Mouse (Mus musculus): ENCODE measurements around the gene Celf5. TPM values are rescaled to one million over a fixed set of nuclear protein-coding genes. Genes with fewer than 3 reads are reported as not detected.

Celf5 gene
- polyA plus RNA-seq, 1 experiment from 2014 or later: 0.42 TPM

- no peak for ATAC-seq (ENCODE audit: borderline replicate concordance, extremely low read depth, low FRiP score, low TSS enrichment)
Observed at GRCm38 (mm10) chr10:81485479-81486018, 3.0 kb upstream of the Celf5 start.

GRCm38 (mm10) chr10:81485060-81485449, 2.5 kb upstream of the Celf5 start:
- peaks cover 35% of the 10 kb centered on the region for H3K36me3 ChIP-seq
- H3K27ac ChIP-seq: no peak overlapping the region
- 19% methylated on average over 2 of the region's 2 CpGs for WGBS
- no peak overlapping the region for H3K4me3 ChIP-seq
- ATAC-seq (ENCODE audit: borderline replicate concordance, extremely low read depth, low FRiP score, low TSS enrichment): no peak
- H3K9ac ChIP-seq: no peak overlapping the region
- no peaks in the 10 kb centered on the region for H3K9me3 ChIP-seq
- H3K4me1 ChIP-seq: peaks cover 7% of the 10 kb centered on the region; the same call in 1 of the 2 replicates
- H3K4me2 ChIP-seq: no peak overlapping the region
- peaks cover 24% of the 10 kb centered on the region for H3K27me3 ChIP-seq

More at GRCm38 (mm10) chr10:81485479-81486018, 3.0 kb upstream of the Celf5 start:
- H3K36me3 ChIP-seq: peaks cover 40% of the 10 kb centered on the region
- no peak overlapping the region for H3K4me3 ChIP-seq
- H3K9ac ChIP-seq: no peak overlapping the region
- 60% methylated on average over 7 of the region's 7 CpGs for WGBS
- H3K9me3 ChIP-seq: no peaks in the 10 kb centered on the region
- H3K4me1 ChIP-seq: peaks cover 7% of the 10 kb centered on the region; the same call in 1 of the 2 replicates
- H3K27ac ChIP-seq: no peak overlapping the region
- no peak overlapping the region for H3K4me2 ChIP-seq
- peaks cover 19% of the 10 kb centered on the region for H3K27me3 ChIP-seq

GRCm38 (mm10) chr10:81484441-81485059, 2.0 kb upstream of the Celf5 start:
- no peak overlapping the region for H3K4me3 ChIP-seq
- ATAC-seq (ENCODE audit: borderline replicate concordance, extremely low read depth, low FRiP score, low TSS enrichment): no peak
- peaks cover 30% of the 10 kb centered on the region for H3K36me3 ChIP-seq
- 53% methylated on average over 6 of the region's 6 CpGs for WGBS
- H3K4me1 ChIP-seq: peaks cover 7% of the 10 kb centered on the region; the same call in 1 of the 2 replicates
- H3K27me3 ChIP-seq: peaks cover 26% of the 10 kb centered on the region
- H3K9me3 ChIP-seq: no peaks in the 10 kb centered on the region
- no peak overlapping the region for H3K9ac ChIP-seq
- no peak overlapping the region for H3K27ac ChIP-seq
- no peak overlapping the region for H3K4me2 ChIP-seq

- no peak for ATAC-seq (ENCODE audit: borderline replicate concordance, extremely low read depth, low FRiP score, low TSS enrichment)
- Histone ChIP-seq H3K9me3 (no peaks in the 10 kb centered on the region), H3K9ac (no peak overlapping the region), H3K27me3 (peaks cover 26% of the 10 kb centered on the region), H3K4me3 (no peak overlapping the region), H3K4me1 (peaks cover 7% of the 10 kb centered on the region; the same call in 1 of the 2 replicates), H3K27ac (no peak overlapping the region), H3K4me2 (no peak overlapping the region), H3K36me3 (peaks cover 25% of the 10 kb centered on the region)
- WGBS: 18% methylated on average over 9 of the region's 9 CpGs
Observed at GRCm38 (mm10) chr10:81483983-81484382, 1.5 kb upstream of the Celf5 start.

GRCm38 (mm10) chr10:81481605-81482532, 640 bp downstream of the Celf5 start:
- no peaks in the 10 kb centered on the region for H3K9me3 ChIP-seq
- no peak overlapping the region for H3K27ac ChIP-seq
- H3K4me3 ChIP-seq: peak overlapping the region; percentile 39
- no peak for ATAC-seq (ENCODE audit: borderline replicate concordance, extremely low read depth, low FRiP score, low TSS enrichment)
- peak overlapping the region; percentile 96 for H3K4me2 ChIP-seq
- H3K36me3 ChIP-seq: peaks cover 4% of the 10 kb centered on the region; the same call in 1 of the 2 replicates
- 2% methylated on average over 33 of the region's 35 CpGs for WGBS
- peaks cover 37% of the 10 kb centered on the region for H3K27me3 ChIP-seq
- H3K9ac ChIP-seq: peak overlapping the region; percentile 48
- H3K4me1 ChIP-seq: peaks cover 7% of the 10 kb centered on the region; the same call in 1 of the 2 replicates

- no peak overlapping the region for H3K4me3 ChIP-seq
- no peak for ATAC-seq (ENCODE audit: borderline replicate concordance, extremely low read depth, low FRiP score, low TSS enrichment)
- 77% methylated on average over 10 of the region's 10 CpGs for WGBS
Observed at GRCm38 (mm10) chr10:81474461-81474860, 8.0 kb downstream of the Celf5 start.

GRCm38 (mm10) chr10:81473003-81473451, 9.5 kb downstream of the Celf5 start:
- WGBS: 2% methylated on average over 22 of the region's 22 CpGs
- ATAC-seq (ENCODE audit: borderline replicate concordance, extremely low read depth, low FRiP score, low TSS enrichment): no peak

More at GRCm38 (mm10) chr10:81474461-81474860, 8.0 kb downstream of the Celf5 start:
- Histone ChIP-seq H3K27ac (no peak overlapping the region), H3K4me2 (no peak overlapping the region), H3K4me1 (no peaks in the 10 kb centered on the region), H3K36me3 (no peaks in the 10 kb centered on the region), H3K9me3 (no peaks in the 10 kb centered on the region), H3K27me3 (peaks cover 72% of the 10 kb centered on the region), H3K9ac (no peak overlapping the region)

GRCm38 (mm10) chr10:81472403-81473002, 10.0 kb downstream of the Celf5 start:
- peaks cover 82% of the 10 kb centered on the region for H3K27me3 ChIP-seq
- H3K4me3 ChIP-seq: no peak overlapping the region
- ATAC-seq (ENCODE audit: borderline replicate concordance, extremely low read depth, low FRiP score, low TSS enrichment): no peak
- no peaks in the 10 kb centered on the region for H3K36me3 ChIP-seq
- H3K9ac ChIP-seq: no peak overlapping the region
- no peak overlapping the region for H3K4me2 ChIP-seq
- no peak overlapping the region for H3K27ac ChIP-seq
- H3K9me3 ChIP-seq: no peaks in the 10 kb centered on the region
- whole genome bisulfite sequencing: 6% methylated on average over 17 of the region's 18 CpGs
- H3K4me1 ChIP-seq: no peaks in the 10 kb centered on the region

More at GRCm38 (mm10) chr10:81473003-81473451, 9.5 kb downstream of the Celf5 start:
- Histone ChIP-seq H3K9ac (no peak overlapping the region), H3K27ac (no peak overlapping the region), H3K9me3 (no peaks in the 10 kb centered on the region), H3K36me3 (no peaks in the 10 kb centered on the region), H3K4me3 (no peak overlapping the region), H3K4me2 (no peak overlapping the region), H3K4me1 (no peaks in the 10 kb centered on the region), H3K27me3 (peaks cover 81% of the 10 kb centered on the region)

- H3K4me1 ChIP-seq: no peaks in the 10 kb centered on the region
- H3K27me3 ChIP-seq: peaks cover 86% of the 10 kb centered on the region
- no peak overlapping the region for H3K4me3 ChIP-seq
- H3K36me3 ChIP-seq: no peaks in the 10 kb centered on the region
- H3K27ac ChIP-seq: no peak overlapping the region
- H3K4me2 ChIP-seq: no peak overlapping the region
- no peak overlapping the region for H3K9ac ChIP-seq
- ATAC-seq (ENCODE audit: borderline replicate concordance, extremely low read depth, low FRiP score, low TSS enrichment): no peak
- no peaks in the 10 kb centered on the region for H3K9me3 ChIP-seq
- 34% methylated on average over 18 of the region's 18 CpGs for WGBS
Observed at GRCm38 (mm10) chr10:81470454-81470853, 12.1 kb downstream of the Celf5 start.

GRCm38 (mm10) chr10:81469253-81469652, 13.3 kb downstream of the Celf5 start:
- Histone ChIP-seq H3K4me3 (no peak overlapping the region), H3K4me2 (no peak overlapping the region), H3K9me3 (no peaks in the 10 kb centered on the region), H3K36me3 (no peaks in the 10 kb centered on the region), H3K4me1 (peaks cover 10% of the 10 kb centered on the region), H3K9ac (no peak overlapping the region), H3K27ac (no peak overlapping the region), H3K27me3 (peaks cover 87% of the 10 kb centered on the region)
- WGBS: 74% methylated on average over 5 of the region's 5 CpGs
- no peak for ATAC-seq (ENCODE audit: borderline replicate concordance, extremely low read depth, low FRiP score, low TSS enrichment)

GRCm38 (mm10) chr10:81467670-81468235, 14.8 kb downstream of the Celf5 start:
- Histone ChIP-seq H3K9me3 (no peaks in the 10 kb centered on the region), H3K27me3 (peaks cover 87% of the 10 kb centered on the region), H3K4me3 (no peak overlapping the region), H3K4me2 (no peak overlapping the region), H3K27ac (no peak overlapping the region), H3K4me1 (peaks cover 14% of the 10 kb centered on the region), H3K9ac (no peak overlapping the region), H3K36me3 (no peaks in the 10 kb centered on the region)
- no peak for ATAC-seq (ENCODE audit: borderline replicate concordance, extremely low read depth, low FRiP score, low TSS enrichment)
- 79% methylated on average over 16 of the region's 16 CpGs for WGBS

All from lung, embryonic 15.5 days (tissue).